Mouse (Mus musculus): Measurements from ENCODE around the gene Dpagt1.
"Not testable (repeated sequence)": the region's sequence is repeated elsewhere in the genome, so short reads cannot be mapped to it uniquely, and the experiment has no call there.

Gene Dpagt1

GRCm38 (mm10) chr9:44325768-44326370, at the start of gene Dpagt1:
Dpagt1 (plus strand) TSS chr9:44326019.
- DNase-seq (ENCODE audit: low spot score in 2 of 2), result no peak

- no peak for DNase-seq (ENCODE audit: low spot score in 2 of 2)
These were observed 42.6 kb upstream of the Dpagt1 start for GRCm38 (mm10) chr9:44283183-44283582.

GRCm38 (mm10) chr9:44286256-44286850, 39.5 kb upstream of the Dpagt1 start:
- no peak for DNase-seq (ENCODE audit: low spot score in 2 of 2)

- no peak for DNase-seq (ENCODE audit: low spot score in 2 of 2)
These were observed 38.8 kb upstream of the Dpagt1 start for GRCm38 (mm10) chr9:44287003-44287400.

- peak; percentile 33 to 41 for DNase-seq (ENCODE audit: low spot score in 2 of 2)
These were observed 38.3 kb upstream of the Dpagt1 start for GRCm38 (mm10) chr9:44287401-44288075.

- DNase-seq (ENCODE audit: low spot score in 2 of 2), result peak in 1 of 2 experiments; percentile 37
These were observed 37.5 kb upstream of the Dpagt1 start, which contains the start of gene Abcg4 for GRCm38 (mm10) chr9:44288076-44288958. Abcg4 (minus strand) TSS chr9:44288615.

- DNase-seq (ENCODE audit: low spot score in 2 of 2), result no peak
These were observed 36.9 kb upstream of the Dpagt1 start for GRCm38 (mm10) chr9:44288959-44289291.

- no peak for DNase-seq (ENCODE audit: low spot score in 2 of 2)
These were observed 33.3 kb upstream of the Dpagt1 start for GRCm38 (mm10) chr9:44292490-44292889.

GRCm38 (mm10) chr9:44300001-44300400, 25.8 kb upstream of the Dpagt1 start:
- DNase-seq (ENCODE audit: low spot score in 2 of 2), result not testable (repeated sequence)

- DNase-seq (ENCODE audit: low spot score in 2 of 2), result peak; percentile 86 to 96
These were observed 20.2 kb upstream of the Dpagt1 start, which contains the start of gene Hinfp for GRCm38 (mm10) chr9:44305466-44306079. Hinfp (minus strand) TSS chr9:44305671.

- DNase-seq (ENCODE audit: low spot score in 2 of 2), result no peak
These were observed 19.3 kb upstream of the Dpagt1 start for GRCm38 (mm10) chr9:44306532-44306931.

GRCm38 (mm10) chr9:44307248-44307647, 18.6 kb upstream of the Dpagt1 start:
- no peak for DNase-seq (ENCODE audit: low spot score in 2 of 2)

GRCm38 (mm10) chr9:44309756-44310155, 16.1 kb upstream of the Dpagt1 start:
- DNase-seq (ENCODE audit: low spot score in 2 of 2), result no peak

- no peak for DNase-seq (ENCODE audit: low spot score in 2 of 2)
These were observed 15.1 kb upstream of the Dpagt1 start for GRCm38 (mm10) chr9:44310750-44311135.

- no peak for DNase-seq (ENCODE audit: low spot score in 2 of 2)
These were observed 14.4 kb upstream of the Dpagt1 start for GRCm38 (mm10) chr9:44311136-44312134.

GRCm38 (mm10) chr9:44313476-44314256, 12.2 kb upstream of the Dpagt1 start:
- peak in 1 of 2 experiments; percentile 43 for DNase-seq (ENCODE audit: low spot score in 2 of 2)

GRCm38 (mm10) chr9:44314257-44314547, 11.6 kb upstream of the Dpagt1 start:
- no peak for DNase-seq (ENCODE audit: low spot score in 2 of 2)

- no peak for DNase-seq (ENCODE audit: low spot score in 2 of 2)
These were observed 10.9 kb upstream of the Dpagt1 start for GRCm38 (mm10) chr9:44314910-44315309.

GRCm38 (mm10) chr9:44317452-44317851, 8.4 kb upstream of the Dpagt1 start:
- no peak for DNase-seq (ENCODE audit: low spot score in 2 of 2)
